Mouse (Mus musculus): ENCODE data around the gene Pdha2. TPM values are rescaled to one million over a fixed set of nuclear protein-coding genes. Genes with fewer than 3 reads are reported as not detected.

Gene Pdha2
- polyA plus RNA-seq (2017; shearing (Covaris generic)): not detected

GRCm38 (mm10) chr3:141212255-141212654 is at the start of gene Pdha2:
Gene Pdha2, minus strand, starts transcription at chr3:141212355.

